Mouse (Mus musculus) forebrain, embryonic 14.5 days (tissue): Measurements from ENCODE around the gene Ell. TPM values are rescaled to one million over a fixed set of nuclear protein-coding genes. Genes with fewer than 3 reads are reported as not detected.

Experiments used
- ATAC-seq: fragments of 200-750 bp; cut with Nextera tagmentation; 2 replicates; pipeline ENCODE4 v1.8.0; 2017; ENCODE audit warnings: mild to moderate bottlenecking, moderate library complexity
- DNase-seq: peaks from one replicate; pipeline ENCODE4 v3.0.0-alpha.2; 2015; ENCODE audit warnings: low spot score
- H3K27ac ChIP-seq: fragments of 300-500 bp; sonication (generic); 2 replicates; pipeline ENCODE4 v1.5.1; 2014; ENCODE audit warnings: low read depth, mild to moderate bottlenecking, control low read depth, low read length, moderate library complexity
- H3K27me3 ChIP-seq: fragments of 300-500 bp; sonication (generic); replicated peaks from 2 replicates; pipeline ENCODE4 v1.6.1; 2014; ENCODE audit warnings: low read length, control low read depth, mixed read lengths; ENCODE audit not compliant: control insufficient read depth, insufficient read depth
- H3K36me3 ChIP-seq: fragments of 300-500 bp; sonication (generic); 2 replicates; pipeline ENCODE4 v1.6.1; 2014; ENCODE audit warnings: low read length, control low read depth; ENCODE audit not compliant: control insufficient read depth, insufficient read depth
- H3K4me1 ChIP-seq: fragments of 300-500 bp; sonication (generic); 2 replicates; pipeline ENCODE4 v1.6.1; 2014; ENCODE audit warnings: antibody characterized with exemption, low read length, control low read depth; ENCODE audit not compliant: control insufficient read depth, insufficient read depth
- H3K4me2 ChIP-seq: fragments of 300-500 bp; sonication (generic); 2 replicates; pipeline ENCODE4 v1.6.1; 2014; ENCODE audit warnings: mild to moderate bottlenecking, control low read depth, low read length
- H3K4me3 ChIP-seq: fragments of 300-500 bp; sonication (generic); 2 replicates; pipeline ENCODE4 v1.5.1; 2014; ENCODE audit warnings: low read depth, low read length, control low read depth
- H3K9ac ChIP-seq: fragments of 300-500 bp; sonication (generic); 2 replicates; pipeline ENCODE4 v1.6.1; 2014; ENCODE audit warnings: mild to moderate bottlenecking, low read length, control low read depth, moderate library complexity
- H3K9me3 ChIP-seq: fragments of 300-500 bp; sonication (generic); replicated peaks from 2 replicates; pipeline ENCODE4 v1.6.1; 2016; ENCODE audit warnings: low read length, control low read depth, mixed read lengths; ENCODE audit not compliant: control insufficient read depth
- WGBS: fragments of 180-500 bp; shearing (Covaris S2); extraction: QIAGEN DNeasy Blood & Tissue Kit; methylation state at CpG from one replicate; pipeline ENCODE4 v1.1.7; 2014; 5-methylcytosine and 5-hydroxymethylcytosine counted together
- polyA plus RNA-seq: library from polyadenylated mRNA; unstranded; fragments of >200 nt; fragmentation: Nextera tagmentation; extraction: Ambion mirVana; gene quantifications from 2 replicates; pipeline ENCODE4 v1.2.1, GENCODE M21; 2014

Gene Ell
- polyA plus RNA-seq, 1 experiment from 2014 or later = 15.1 TPM

- peak overlapping the region; percentile 80 for H3K4me3 ChIP-seq
- H3K36me3 ChIP-seq = peaks cover 16% of the 10 kb centered on the region
- peak overlapping the region; percentile 78 for H3K9ac ChIP-seq
- peaks cover 12% of the 10 kb centered on the region for H3K4me1 ChIP-seq
- ATAC-seq = no peak
- H3K27me3 ChIP-seq = no peaks in the 10 kb centered on the region
- H3K27ac ChIP-seq = no peak overlapping the region
- H3K4me2 ChIP-seq = peak overlapping the region; percentile 95
- DNase-seq = no peak
- H3K9me3 ChIP-seq = no peaks in the 10 kb centered on the region
- 50% methylated on average over 7 of the region's 7 CpGs for WGBS
Measured at GRCm38 (mm10) chr8:70540507-70541071, 1.3 kb downstream of the Ell start.

GRCm38 (mm10) chr8:70541081-70541480 is 1.8 kb downstream of the Ell start:
- ATAC-seq = no peak
- H3K4me3 ChIP-seq = no peak overlapping the region
- no peak for DNase-seq
- H3K9ac ChIP-seq = no peak overlapping the region
- H3K4me1 ChIP-seq = peaks cover 12% of the 10 kb centered on the region
- 85% methylated on average over 5 of the region's 5 CpGs for WGBS
- no peak overlapping the region for H3K27ac ChIP-seq
- peaks cover 11% of the 10 kb centered on the region for H3K36me3 ChIP-seq
- H3K27me3 ChIP-seq = no peaks in the 10 kb centered on the region
- peak overlapping the region; percentile 95 for H3K4me2 ChIP-seq
- no peaks in the 10 kb centered on the region for H3K9me3 ChIP-seq

GRCm38 (mm10) chr8:70544200-70544687 is 5.0 kb downstream of the Ell start:
- Histone ChIP-seq H3K4me1 (peaks cover 12% of the 10 kb centered on the region), H3K9ac (no peak overlapping the region), H3K36me3 (no peaks in the 10 kb centered on the region), H3K27me3 (no peaks in the 10 kb centered on the region), H3K9me3 (no peaks in the 10 kb centered on the region), H3K27ac (no peak overlapping the region), H3K4me3 (no peak overlapping the region), H3K4me2 (no peak overlapping the region)
- DNase-seq (no peak), ATAC-seq (no peak)
- 85% methylated on average over 6 of the region's 6 CpGs for WGBS

GRCm38 (mm10) chr8:70546412-70546811 is 7.2 kb downstream of the Ell start:
- H3K36me3 ChIP-seq = no peaks in the 10 kb centered on the region
- H3K4me1 ChIP-seq = no peaks in the 10 kb centered on the region
- 86% methylated on average over 4 of the region's 4 CpGs for WGBS
- ATAC-seq (no peak), DNase-seq (no peak)
- no peaks in the 10 kb centered on the region for H3K27me3 ChIP-seq
- H3K27ac ChIP-seq = no peak overlapping the region
- no peak overlapping the region for H3K9ac ChIP-seq
- no peak overlapping the region for H3K4me3 ChIP-seq
- no peak overlapping the region for H3K4me2 ChIP-seq
- H3K9me3 ChIP-seq = no peaks in the 10 kb centered on the region

- Histone ChIP-seq H3K36me3 (no peaks in the 10 kb centered on the region), H3K9me3 (no peaks in the 10 kb centered on the region), H3K4me3 (no peak overlapping the region), H3K4me2 (no peak overlapping the region), H3K27me3 (no peaks in the 10 kb centered on the region), H3K4me1 (no peaks in the 10 kb centered on the region), H3K27ac (no peak overlapping the region), H3K9ac (no peak overlapping the region)
- 93% methylated on average over 6 of the region's 6 CpGs for WGBS
- no peak for DNase-seq
- no peak for ATAC-seq
Measured at GRCm38 (mm10) chr8:70547762-70548161, 8.5 kb downstream of the Ell start.

- WGBS = 95% methylated on average over 10 of the region's 10 CpGs
- ATAC-seq (no peak), DNase-seq (no peak)
- Histone ChIP-seq H3K9ac (no peak overlapping the region), H3K4me1 (peaks cover 7% of the 10 kb centered on the region; the same call in 1 of the 2 replicates), H3K36me3 (no peaks in the 10 kb centered on the region), H3K9me3 (no peaks in the 10 kb centered on the region), H3K27me3 (no peaks in the 10 kb centered on the region), H3K4me2 (no peak overlapping the region), H3K27ac (no peak overlapping the region), H3K4me3 (no peak overlapping the region)
Measured at GRCm38 (mm10) chr8:70549412-70550184, 10.3 kb downstream of the Ell start.

GRCm38 (mm10) chr8:70551558-70552161 is 12.4 kb downstream of the Ell start:
- Histone ChIP-seq H3K4me2 (no peak overlapping the region), H3K9ac (no peak overlapping the region), H3K4me1 (peaks cover 7% of the 10 kb centered on the region; the same call in 1 of the 2 replicates), H3K4me3 (no peak overlapping the region), H3K27ac (no peak overlapping the region), H3K36me3 (no peaks in the 10 kb centered on the region), H3K9me3 (no peaks in the 10 kb centered on the region), H3K27me3 (no peaks in the 10 kb centered on the region)
- DNase-seq (no peak), ATAC-seq (no peak)
- 82% methylated on average over 3 of the region's 3 CpGs for WGBS

GRCm38 (mm10) chr8:70552836-70553235 is 13.6 kb downstream of the Ell start:
- Histone ChIP-seq H3K4me1 (peaks cover 7% of the 10 kb centered on the region; the same call in 1 of the 2 replicates), H3K9me3 (no peaks in the 10 kb centered on the region), H3K4me3 (no peak overlapping the region), H3K27me3 (no peaks in the 10 kb centered on the region), H3K9ac (no peak overlapping the region), H3K36me3 (no peaks in the 10 kb centered on the region), H3K4me2 (no peak overlapping the region), H3K27ac (no peak overlapping the region)
- no peak for DNase-seq
- ATAC-seq = no peak
- WGBS = 52% methylated on average over 1 of the region's 1 CpGs

GRCm38 (mm10) chr8:70553740-70554139 is 14.5 kb downstream of the Ell start:
- no peaks in the 10 kb centered on the region for H3K9me3 ChIP-seq
- peak; percentile 33 for DNase-seq
- H3K36me3 ChIP-seq = no peaks in the 10 kb centered on the region
- peaks cover 7% of the 10 kb centered on the region; the same call in 1 of the 2 replicates for H3K4me1 ChIP-seq
- H3K27me3 ChIP-seq = no peaks in the 10 kb centered on the region
- H3K27ac ChIP-seq = peak overlapping the region; percentile 39; the same call in 1 of the 2 replicates
- no peak overlapping the region for H3K9ac ChIP-seq
- ATAC-seq = no peak
- H3K4me2 ChIP-seq = no peak overlapping the region
- no peak overlapping the region for H3K4me3 ChIP-seq
